Mouse (Mus musculus) kidney, postnatal 4 days (tissue): Measurements from ENCODE around the gene Tmem120b.

Experiments used
- DNase-seq, 2 experiments: peaks; one replicate each; pipeline ENCODE4 v3.0.0; 2021; ENCODE audit warnings: mixed read lengths in 2 of 2

Tmem120b gene

GRCm38 (mm10) chr5:123068115-123068514 lies at the start of gene Tmem120b:
TSS of gene Tmem120b (plus strand) at chr5:123068415.
- no peak for DNase-seq

DNA sequence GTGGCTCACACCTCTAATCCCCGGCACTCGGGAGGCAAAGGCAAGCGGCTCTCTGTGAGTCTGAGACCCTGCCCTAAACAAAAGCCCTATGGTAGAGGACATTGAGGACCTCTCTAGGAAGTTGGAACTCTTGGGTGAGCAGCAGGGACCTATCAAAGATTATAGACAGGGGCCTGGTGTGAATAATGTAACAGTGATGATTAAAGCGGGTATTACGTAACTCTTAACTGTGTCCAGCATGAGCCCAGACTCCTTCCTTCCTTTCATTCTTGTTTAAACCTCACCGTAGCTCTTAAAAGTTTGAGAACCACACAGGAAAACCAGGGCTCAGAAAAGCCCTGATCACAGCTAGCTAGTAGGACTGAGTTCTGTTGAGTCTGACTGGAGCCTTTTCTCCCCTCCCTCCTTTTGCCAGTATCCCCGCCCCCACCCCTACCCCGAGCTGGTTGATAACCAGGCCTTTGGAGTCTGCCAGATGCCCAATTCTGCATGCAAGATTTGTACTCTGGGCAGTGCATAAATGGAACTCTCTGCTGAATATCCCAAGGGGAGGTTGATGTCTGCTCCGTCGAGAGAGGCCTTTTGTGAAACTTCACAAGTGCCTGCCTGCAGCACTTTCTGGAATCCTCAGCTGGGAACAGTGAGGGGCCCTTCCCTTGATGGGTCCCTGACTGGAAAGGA lies 48.7 kb upstream of the Tmem120b start:
- DNase-seq, result no peak

DNA sequence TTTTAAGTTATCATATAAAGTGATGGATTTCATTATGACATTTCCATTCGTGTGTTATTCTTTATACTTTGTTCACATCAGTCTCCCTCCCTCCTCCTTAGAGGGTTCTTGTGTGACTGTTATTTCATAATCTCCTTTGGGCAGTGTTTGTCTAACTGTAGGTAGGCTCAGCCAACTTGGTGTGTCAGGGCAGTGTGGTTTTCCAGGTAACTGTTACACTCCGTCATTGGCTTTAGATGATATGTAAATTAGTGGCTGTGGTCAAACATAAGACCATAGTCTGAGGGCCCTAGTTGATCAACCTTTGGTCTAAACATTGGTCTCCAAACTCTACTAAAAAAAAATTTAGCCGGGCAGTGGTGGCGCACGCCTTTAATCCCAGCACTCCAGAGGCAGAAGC lies 47.8 kb upstream of the Tmem120b start:
- no peak for DNase-seq

DNA sequence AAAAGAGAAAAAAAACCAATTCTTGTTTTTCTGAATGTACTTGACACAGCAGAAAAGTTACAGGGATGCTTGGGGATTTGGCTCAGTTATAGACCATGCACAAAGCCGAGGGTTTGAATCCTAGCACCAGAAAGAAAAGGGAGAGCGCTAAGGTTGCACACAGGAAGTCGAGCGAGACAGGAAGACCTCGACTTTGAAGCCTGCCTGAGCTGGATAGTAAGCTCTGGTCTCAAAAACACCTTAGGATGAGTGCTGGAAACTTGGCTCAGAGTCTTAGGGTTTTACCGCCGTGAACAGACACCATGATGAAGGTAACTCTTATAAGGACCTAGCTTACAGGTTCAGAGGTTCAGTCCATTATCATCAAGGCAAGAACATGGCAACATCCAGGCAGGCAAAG lies 46.8 kb upstream of the Tmem120b start:
- no peak for DNase-seq

DNA sequence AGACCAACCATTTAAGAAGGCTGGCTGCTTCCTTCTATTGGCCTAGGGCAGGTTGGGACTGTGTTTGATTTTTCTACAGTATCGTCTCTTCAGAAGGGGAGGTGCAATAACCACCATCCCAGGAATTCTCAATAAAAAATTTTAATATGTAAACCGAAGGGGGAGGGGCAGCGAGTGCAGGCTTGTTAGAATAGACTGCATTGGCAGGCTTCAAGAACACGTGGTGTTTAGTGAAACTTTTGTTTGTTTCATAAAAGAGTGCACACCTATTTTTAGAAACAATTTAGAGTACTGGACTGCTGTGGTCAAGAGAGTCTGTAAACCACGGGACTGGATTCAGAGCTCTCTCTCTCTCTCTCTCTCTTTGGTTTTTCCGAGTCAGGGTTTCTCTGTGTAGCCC lies 45.2 kb upstream of the Tmem120b start:
- peak in 1 of 2 experiments; percentile 22 for DNase-seq

- DNase-seq, result no peak
Measured at GRCm38 (mm10) chr5:123024312-123024711, 43.9 kb upstream of the Tmem120b start.

- DNase-seq, result peak in 1 of 2 experiments; percentile 30
Measured at GRCm38 (mm10) chr5:123024965-123025573, 43.1 kb upstream of the Tmem120b start.

DNA sequence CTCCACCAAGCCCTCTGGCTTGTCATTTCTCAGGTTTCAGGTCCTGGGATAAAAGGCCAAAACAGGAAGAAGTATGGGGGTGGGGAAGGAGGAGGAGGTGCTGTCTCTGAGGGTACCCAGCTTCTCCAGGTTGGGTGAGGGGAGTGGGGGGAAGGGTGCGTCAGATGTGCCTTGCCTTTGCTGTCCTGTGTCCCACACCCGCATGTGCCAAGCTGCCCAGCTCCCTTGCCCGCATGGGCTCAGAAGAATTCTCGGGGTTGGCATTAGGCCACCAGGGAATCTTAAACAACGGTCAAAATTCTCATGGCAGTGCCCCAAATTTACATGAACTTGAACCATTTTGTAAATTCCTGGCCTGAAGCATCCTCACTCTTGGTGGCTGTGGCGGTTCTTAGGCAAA lies 41.8 kb upstream of the Tmem120b start:
- DNase-seq, result no peak

DNA sequence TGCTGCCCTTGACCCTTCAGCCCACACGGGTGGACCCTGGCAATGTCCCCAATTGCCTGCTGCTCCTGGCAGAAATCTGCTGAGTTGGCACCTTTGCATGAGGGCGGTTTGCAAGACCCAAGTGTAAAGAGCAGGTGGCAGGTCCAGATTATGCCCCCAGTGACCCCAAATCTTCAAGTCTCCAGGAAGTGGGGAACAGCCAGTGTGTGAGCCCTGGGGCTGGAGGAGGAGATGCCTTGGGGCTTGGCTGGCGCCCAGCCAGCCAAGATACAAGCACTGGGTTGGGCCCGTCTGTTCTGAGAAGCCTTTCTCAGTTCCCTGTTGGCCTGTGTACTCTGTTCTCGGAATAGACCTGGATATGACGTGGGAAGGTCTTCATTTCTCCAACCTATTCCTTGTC lies 40.8 kb upstream of the Tmem120b start:
- DNase-seq, result peak in 1 of 2 experiments; percentile 39

- DNase-seq, result no peak
Measured at GRCm38 (mm10) chr5:123029729-123030128, 38.5 kb upstream of the Tmem120b start.

- no peak for DNase-seq
Measured at GRCm38 (mm10) chr5:123031312-123031711, 36.9 kb upstream of the Tmem120b start.

DNA sequence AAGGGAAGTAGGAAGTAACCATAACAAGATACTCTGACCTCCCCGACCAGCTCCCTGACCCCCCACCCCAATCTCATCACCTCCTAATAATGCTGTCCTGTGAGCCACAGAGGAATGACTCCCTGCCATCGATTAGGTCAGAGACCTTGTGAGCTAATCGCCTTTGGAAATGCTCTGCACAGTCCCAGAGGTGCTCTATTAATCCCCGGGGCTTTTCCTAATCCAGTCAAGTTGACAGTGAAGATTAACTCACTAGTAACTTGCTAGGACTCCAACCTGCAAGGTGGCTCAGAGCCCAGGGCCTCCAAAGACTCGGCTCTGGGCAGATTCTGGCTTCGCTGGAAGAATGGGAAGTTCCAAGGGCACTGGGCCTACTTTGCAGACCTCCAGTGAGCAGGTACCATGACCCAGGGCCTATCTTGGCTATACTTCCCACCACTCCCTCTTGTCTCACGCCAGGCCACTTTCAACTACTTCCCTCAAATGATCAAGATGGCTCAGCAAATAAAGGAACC lies 34.5 kb upstream of the Tmem120b start:
- DNase-seq, result no peak

DNA sequence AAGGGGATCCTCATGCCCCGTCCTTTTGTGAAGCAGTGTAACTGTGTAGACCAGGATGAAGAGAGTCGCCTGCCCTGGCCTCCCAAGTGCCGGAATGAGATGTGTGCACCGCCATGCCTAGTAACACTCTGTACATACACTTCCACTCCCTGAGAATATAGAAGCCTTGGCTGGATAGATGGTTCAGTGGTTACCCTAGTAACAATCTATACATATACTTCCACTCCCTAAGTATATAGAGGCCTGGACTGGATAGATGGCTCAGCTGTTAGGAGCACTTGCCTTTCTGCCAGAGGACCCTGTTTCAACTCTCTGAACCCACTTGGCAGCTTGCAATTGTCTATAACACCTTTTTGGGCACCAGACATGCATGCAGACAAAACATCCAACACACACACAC lies 33.1 kb upstream of the Tmem120b start:
- DNase-seq, result no peak

- peak; percentile 46 to 67 for DNase-seq
Measured at GRCm38 (mm10) chr5:123035564-123035963, 32.7 kb upstream of the Tmem120b start.

DNA sequence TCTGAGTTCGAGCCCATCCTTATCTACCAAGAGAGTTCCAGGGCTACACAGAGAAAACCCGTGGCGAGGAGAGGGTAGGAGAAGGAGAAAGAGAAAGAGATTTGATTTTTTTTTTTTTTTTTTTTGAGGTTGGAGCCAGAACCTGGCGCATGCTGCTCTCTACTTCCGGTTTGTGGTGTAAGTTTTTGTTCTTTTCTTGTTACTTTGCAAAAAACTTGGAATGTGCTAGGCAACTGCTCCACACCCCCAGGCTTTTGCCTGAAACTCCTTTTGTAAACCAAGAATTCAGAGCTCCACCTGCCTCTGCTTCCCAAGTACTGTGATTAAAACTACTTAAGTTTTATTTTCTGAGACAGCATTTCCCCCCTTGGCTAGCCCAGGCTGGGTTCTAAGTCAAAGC lies 30.1 kb upstream of the Tmem120b start:
- no peak for DNase-seq

DNA sequence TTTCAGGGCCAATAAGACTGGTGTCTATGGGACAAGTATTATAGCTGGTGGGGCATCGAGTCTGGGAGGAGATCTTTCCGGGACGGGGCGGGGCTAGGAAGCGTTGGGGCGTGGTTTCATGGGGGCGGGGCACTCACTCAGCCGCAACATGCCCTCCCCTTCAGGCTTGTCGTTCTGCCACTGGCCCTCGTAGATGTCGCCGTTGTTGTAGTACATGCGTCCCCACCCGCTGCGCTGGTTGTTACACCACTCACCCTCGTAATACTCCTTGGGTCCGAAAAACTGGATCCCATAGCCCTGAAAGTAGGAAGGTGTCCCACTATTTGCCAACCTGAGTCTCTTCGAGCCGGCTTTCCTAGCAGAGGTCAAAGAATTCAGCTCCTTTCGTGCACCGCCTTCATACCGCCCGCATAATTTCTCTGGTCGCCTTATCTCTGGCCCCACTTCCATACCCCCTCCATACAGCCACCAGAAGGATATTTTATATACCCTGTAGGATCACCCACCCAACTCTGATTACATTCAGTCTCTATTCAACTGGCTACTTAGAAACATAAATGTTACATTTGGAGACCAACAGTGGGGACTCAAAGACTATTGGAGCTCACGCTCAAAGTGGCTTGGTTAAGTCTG lies 29.0 kb upstream of the Tmem120b start:
- peak; percentile 91 to 92 for DNase-seq

- peak in 1 of 2 experiments; percentile 16 for DNase-seq
Measured at GRCm38 (mm10) chr5:123040796-123041195, 27.4 kb upstream of the Tmem120b start.

- DNase-seq, result peak; percentile 54 to 58
Measured at GRCm38 (mm10) chr5:123043856-123044255, 24.4 kb upstream of the Tmem120b start.

DNA sequence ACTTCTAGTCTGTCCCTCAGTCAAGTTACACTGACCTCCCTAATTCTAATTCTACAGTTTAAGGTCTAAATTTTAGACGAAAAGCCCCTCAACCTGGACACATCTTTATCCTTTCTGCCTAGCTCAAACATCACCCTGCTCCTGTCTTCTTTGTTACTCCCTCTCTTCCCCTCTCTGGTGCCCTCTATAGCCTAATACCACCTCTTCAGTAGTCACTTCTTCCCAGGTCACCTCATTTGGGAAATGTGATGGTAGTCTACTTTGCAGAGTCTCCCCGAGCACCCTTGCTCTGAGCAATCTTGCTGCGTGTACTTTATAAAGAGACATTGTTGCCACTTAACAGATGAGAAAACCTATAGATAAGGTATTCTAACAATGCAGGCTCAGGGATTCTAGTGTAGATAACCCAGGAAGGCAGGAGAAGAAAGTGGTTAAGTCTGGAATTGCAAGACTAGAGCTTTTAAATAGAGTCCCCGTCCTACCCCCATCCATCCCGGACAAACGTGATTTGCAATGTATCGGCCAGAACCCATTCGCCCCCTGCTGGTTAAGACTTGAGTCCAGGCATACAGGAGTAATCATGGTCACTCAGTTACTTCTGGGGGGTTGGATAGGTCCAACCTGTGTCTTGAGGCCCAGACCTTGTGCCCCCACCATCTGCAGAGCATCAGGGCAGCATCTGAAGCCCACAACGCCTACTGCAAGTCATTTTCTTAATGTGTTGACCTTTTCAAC lies 22.5 kb upstream of the Tmem120b start:
- DNase-seq, result peak; percentile 81 to 88

DNA sequence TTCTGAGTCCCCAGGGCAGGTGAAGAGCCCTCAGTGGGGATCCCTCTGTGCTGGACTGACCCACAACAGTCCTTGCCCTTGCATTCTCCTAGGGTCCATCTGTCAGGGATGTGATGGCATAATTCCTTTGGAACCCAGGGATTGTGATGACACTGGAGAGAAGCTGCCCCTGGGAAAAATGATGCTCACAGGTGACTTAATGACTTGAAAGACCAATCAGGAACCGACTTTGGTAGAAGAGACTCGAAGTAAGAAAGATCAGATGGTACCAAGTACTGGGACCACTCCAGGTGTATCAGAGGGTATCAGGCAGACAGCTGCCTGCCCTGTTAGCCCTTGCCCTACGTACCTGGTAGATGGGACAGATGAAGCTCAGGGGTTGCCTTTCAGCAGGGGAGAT lies 21.3 kb upstream of the Tmem120b start, which contains the start of gene Morn3:
TSS of gene Morn3 (minus strand) at position 101 of the 400 bp plus-strand sequence.
- no peak for DNase-seq

GRCm38 (mm10) chr5:123049271-123049670 lies 18.9 kb upstream of the Tmem120b start:
- DNase-seq, result peak; percentile 60 to 73

- DNase-seq, result peak in 1 of 2 experiments; percentile 25
Measured at GRCm38 (mm10) chr5:123050918-123051317, 17.3 kb upstream of the Tmem120b start.

DNA sequence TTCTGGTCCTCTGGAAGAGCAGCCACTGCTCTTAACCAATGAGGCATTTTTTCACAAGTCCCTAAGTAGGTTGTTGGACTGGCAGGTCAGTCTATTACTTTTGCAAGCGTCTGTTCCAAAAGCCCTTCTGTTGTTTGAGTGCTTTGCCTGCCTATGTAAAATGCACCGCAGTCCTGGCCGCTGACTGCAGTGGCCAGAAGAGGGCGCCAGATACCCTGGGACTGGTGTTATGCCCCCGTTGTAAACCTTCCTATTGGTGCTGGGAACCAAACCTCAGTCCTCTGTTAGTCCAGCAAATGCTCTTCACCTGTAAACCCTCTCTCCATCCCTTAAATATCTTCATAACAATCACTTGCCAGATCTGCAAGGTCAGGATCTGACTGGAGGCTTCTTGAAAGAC lies 16.5 kb upstream of the Tmem120b start:
- DNase-seq, result no peak
